21 mouse cellular contexts compared by ENCODE assay signal in the genomic region with DNA sequence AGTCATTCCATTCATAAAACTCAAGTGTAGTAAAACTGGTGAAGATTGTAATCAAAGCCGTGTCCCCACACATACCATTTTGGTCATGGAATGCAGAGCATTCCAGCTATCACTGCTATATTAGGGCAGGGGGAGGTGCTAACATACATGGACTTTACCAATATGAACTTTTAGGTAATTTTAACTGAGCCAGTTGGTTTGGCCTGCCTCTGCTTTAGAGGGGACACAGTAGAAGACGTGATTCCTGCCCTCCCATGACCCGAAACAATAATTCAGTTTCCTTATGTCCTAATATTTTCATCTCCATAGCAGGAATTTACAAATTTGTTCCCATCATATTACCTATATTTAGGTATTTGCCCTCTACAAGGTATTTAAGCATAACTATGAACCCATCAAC. TPM values are rescaled to one million over a fixed set of nuclear protein-coding genes. Genes with fewer than 3 reads are reported as not detected.
A peak's percentile ranks its signal among the peaks of the same experiment; 100 is the strongest.
DNase-seq lines count a peak whose midpoint lies in the region; ATAC-seq and TF ChIP-seq lines count a peak whose summit lies in the region.
"Had no signal": no experiment of that assay in that cellular context is flagged by ENCODE, and none has a peak within 500 bp of the region (broad histone marks: within the 10 kb centered on the region; RNA-seq: fewer than 3 reads in every experiment).

No protein-coding gene starts in this region.

- H3K4me1 ChIP-seq in embryonic facial prominence, embryonic 14.5 days (ENCODE audit: control insufficient read depth, insufficient read depth, low read length) = no peaks in the 10 kb centered on the region; the same call in 1 of the 2 replicates
- H3K4me1 ChIP-seq in embryonic facial prominence, embryonic 10.5 days = peaks cover 24% of the 10 kb centered on the region
- no peaks in the 10 kb centered on the region for H3K4me1 ChIP-seq in lung, embryonic 14.5 days (ENCODE audit: insufficient read depth)
- peaks cover 17% of the 10 kb centered on the region for H3K4me1 ChIP-seq in liver, embryonic 12.5 days

- ATAC-seq in embryonic facial prominence, embryonic 14.5 days (ENCODE audit: low read depth) = no peak
- no peak for ATAC-seq in lung, embryonic 14.5 days (ENCODE audit: insufficient read depth)
- ATAC-seq in liver, embryonic 12.5 days = no peak
- 0 out of 2 replicates have a peak, but pooled peaks have one; percentile 11 for ATAC-seq in megakaryocyte, adult 5-6 weeks (ENCODE audit: poor library complexity, severe bottlenecking)
- ATAC-seq in megakaryocyte-erythroid progenitor cell, adult 5-6 weeks (replicated peaks; ENCODE audit: low FRiP score, low TSS enrichment, poor library complexity, severe bottlenecking) = no peak

- H3K36me3 ChIP-seq in embryonic facial prominence, embryonic 14.5 days (ENCODE audit: control insufficient read depth, insufficient read depth, low read length) = no peaks in the 10 kb centered on the region
- no peaks in the 10 kb centered on the region for H3K36me3 ChIP-seq in embryonic facial prominence, embryonic 10.5 days (replicated peaks)
- no peaks in the 10 kb centered on the region for H3K36me3 ChIP-seq in lung, embryonic 14.5 days (ENCODE audit: insufficient read depth)
- peaks cover 16% of the 10 kb centered on the region for H3K36me3 ChIP-seq in liver, embryonic 12.5 days
- H3K36me3 ChIP-seq: heart, embryonic 12.5 days; midbrain, embryonic 12.5 days had no signal

- H3K9ac ChIP-seq in embryonic facial prominence, embryonic 14.5 days (ENCODE audit: low read depth, low read length) = no peak overlapping the region
- H3K9ac ChIP-seq in lung, embryonic 14.5 days = no peak overlapping the region
- no peak overlapping the region for H3K9ac ChIP-seq in liver, embryonic 12.5 days
- H3K9ac ChIP-seq: heart, embryonic 12.5 days; hindbrain, embryonic 14.5 days; midbrain, embryonic 12.5 days had no signal

- no peaks in the 10 kb centered on the region for H3K27me3 ChIP-seq in embryonic facial prominence, embryonic 14.5 days (replicated peaks; ENCODE audit: control insufficient read depth, insufficient read depth, low read length)
- no peaks in the 10 kb centered on the region for H3K27me3 ChIP-seq in embryonic facial prominence, embryonic 10.5 days (replicated peaks; ENCODE audit: low read depth, poor library complexity, severe bottlenecking)
- no peaks in the 10 kb centered on the region for H3K27me3 ChIP-seq in lung, embryonic 14.5 days (ENCODE audit: insufficient read depth, low read length)
- no peaks in the 10 kb centered on the region for H3K27me3 ChIP-seq in liver, embryonic 12.5 days (replicated peaks)
- H3K27me3 ChIP-seq: heart, embryonic 12.5 days; midbrain, embryonic 12.5 days had no signal

- 0 out of 2 replicates have a peak overlapping the region, but pooled peaks have one; percentile 15 for H3K4me2 ChIP-seq in embryonic facial prominence, embryonic 14.5 days (ENCODE audit: low read depth, low read length)
- no peak overlapping the region for H3K4me2 ChIP-seq in lung, embryonic 14.5 days
- H3K4me2 ChIP-seq in liver, embryonic 12.5 days = peak overlapping the region; percentile 33
- H3K4me2 ChIP-seq: heart, embryonic 12.5 days; hindbrain, embryonic 14.5 days; midbrain, embryonic 12.5 days had no signal

- WGBS in embryonic facial prominence, embryonic 14.5 days = 58% methylated on average over 3 of the region's 3 CpGs
- 80% methylated on average over 3 of the region's 3 CpGs for WGBS in embryonic facial prominence, embryonic 10.5 days
- WGBS in lung, embryonic 14.5 days = 54% methylated on average over 3 of the region's 3 CpGs
- 60% methylated on average over 3 of the region's 3 CpGs for WGBS in liver, embryonic 12.5 days (ENCODE audit: insufficient replicate concordance)

- TF ChIP-seq CTCF in lung, embryonic 14.5 days (IDR thresholded peaks at IDR 0.05; ENCODE audit: low read depth) = no peak

- no peak overlapping the region for H3K27ac ChIP-seq in embryonic facial prominence, embryonic 14.5 days (replicated peaks; ENCODE audit: low read depth, low read length)
- H3K27ac ChIP-seq in embryonic facial prominence, embryonic 10.5 days (replicated peaks) = no peak overlapping the region
- H3K27ac ChIP-seq in lung, embryonic 14.5 days (ENCODE audit: low read depth) = no peak overlapping the region
- no peak overlapping the region for H3K27ac ChIP-seq in liver, embryonic 12.5 days
- H3K27ac ChIP-seq: hindbrain, embryonic 14.5 days; midbrain, embryonic 12.5 days had no signal

- no peaks in the 10 kb centered on the region for H3K9me3 ChIP-seq in embryonic facial prominence, embryonic 14.5 days (ENCODE audit: control insufficient read depth, low read length)
- H3K9me3 ChIP-seq in embryonic facial prominence, embryonic 10.5 days = no peaks in the 10 kb centered on the region
- H3K9me3 ChIP-seq in lung, embryonic 14.5 days (ENCODE audit: low read depth, low read length) = no peaks in the 10 kb centered on the region
- H3K9me3 ChIP-seq in liver, embryonic 12.5 days (replicated peaks) = no peaks in the 10 kb centered on the region
- H3K9me3 ChIP-seq: heart, embryonic 12.5 days; midbrain, embryonic 12.5 days had no signal

- peak; percentile 5 for DNase-seq in embryonic facial prominence, embryonic 14.5 days (ENCODE audit: low spot score)
- DNase-seq in embryonic facial prominence, embryonic 10.5 days (ENCODE audit: low spot score) = no peak
- DNase-seq in lung, embryonic 14.5 days = peak; percentile 11
- DNase-seq in lung, adult 18-20 months = no peak
- DNase-seq in urinary bladder, postnatal 25 days (ENCODE audit: low spot score) = no peak
- DNase-seq: adrenal gland, postnatal 25 days; cerebellum, adult 2 months; cerebellum, postnatal 36 days; gastrocnemius, postnatal 36 days; kidney, adult 9 months; kidney, postnatal 36 days; layer of hippocampus, adult 9-11 months; lung, postnatal 10 days; retina, postnatal 1 day; thymus, postnatal 36 days had no signal

- H3K4me3 ChIP-seq in embryonic facial prominence, embryonic 14.5 days (ENCODE audit: low read depth, low read length) = no peak overlapping the region
- H3K4me3 ChIP-seq in embryonic facial prominence, embryonic 10.5 days = no peak overlapping the region
- no peak overlapping the region for H3K4me3 ChIP-seq in lung, embryonic 14.5 days (ENCODE audit: low read depth, low read length)
- H3K4me3 ChIP-seq in liver, embryonic 12.5 days = no peak overlapping the region
- H3K4me3 ChIP-seq: heart, embryonic 12.5 days; midbrain, embryonic 12.5 days had no signal

RNA-seq across cellular contexts. Expression of a gene that starts 1.3 kb away (rescaled TPM):
- 4.3 and 4.7 TPM in 2 replicates for polyA plus RNA-seq in embryonic facial prominence, embryonic 14.5 days (2014; fragmentation: Nextera tagmentation; extraction: Ambion mirVana)
- polyA plus RNA-seq in embryonic facial prominence, embryonic 10.5 days (2016; fragmentation: Nextera tagmentation; extraction: Ambion mirVana) = 0.99 and 1.0 TPM in 2 replicates
- 3.9 and 4.8 TPM in 2 replicates for polyA plus RNA-seq in lung, embryonic 14.5 days (2014; fragmentation: Nextera tagmentation; extraction: Ambion mirVana)
- polyA plus RNA-seq in liver, embryonic 12.5 days (2016; fragmentation: Nextera tagmentation; extraction: Ambion mirVana) = 4.9 TPM in 2 replicates
- 122 and 129 TPM in 2 replicates for total RNA-seq in megakaryocyte, adult 5-6 weeks (2015)
- 57.3 and 67.7 TPM in 2 replicates for total RNA-seq in megakaryocyte, adult 5-6 weeks (2017)
- total RNA-seq in megakaryocyte-erythroid progenitor cell, adult 5-6 weeks (2014; fragmentation: Nextera tagmentation) = 14.2 and 24.4 TPM in 2 replicates
- total RNA-seq in megakaryocyte-erythroid progenitor cell, adult 5-6 weeks (2017) = 12.0 and 16.1 TPM in 2 replicates

Comparison
In these comparisons a context has a peak if more than half of its experiments do, and no peak if none do; other contexts are left out.
1. DNase-seq: peak in embryonic facial prominence, embryonic 14.5 days (single experiment) and lung, embryonic 14.5 days (single experiment); none in embryonic facial prominence, embryonic 10.5 days (single experiment), lung, adult 18-20 months (0 of 2) and urinary bladder, postnatal 25 days (single experiment).